Mouse (Mus musculus) limb, embryonic 15.5 days (tissue): ENCODE measurements around the gene Uqcr11. TPM values are rescaled to one million over a fixed set of nuclear protein-coding genes. Genes with fewer than 3 reads are reported as not detected.

ENCODE experiments used
- ATAC-seq: fragments of 200-750 bp; cut with Nextera tagmentation; 2 replicates; pipeline ENCODE4 v1.8.0; 2017; ENCODE audit warnings: low read depth, moderate TSS enrichment; ENCODE audit not compliant: insufficient number of reproducible peaks, low FRiP score, low TSS enrichment
- H3K27ac ChIP-seq: fragments of 300-500 bp; sonication (generic); 2 replicates; pipeline ENCODE4 v1.5.1; 2015; ENCODE audit warnings: moderate library complexity, mild to moderate bottlenecking, inconsistent platforms
- H3K27me3 ChIP-seq: fragments of 300-500 bp; sonication (generic); 2 replicates; pipeline ENCODE4 v1.6.1; 2015; ENCODE audit warnings: inconsistent platforms
- H3K36me3 ChIP-seq: fragments of 300-500 bp; sonication (generic); 2 replicates; pipeline ENCODE4 v1.6.1; 2015; ENCODE audit warnings: inconsistent platforms
- H3K4me1 ChIP-seq: fragments of 300-500 bp; sonication (generic); 2 replicates; pipeline ENCODE4 v1.6.1; 2015; ENCODE audit warnings: inconsistent platforms
- H3K4me2 ChIP-seq: fragments of 300-500 bp; sonication (generic); 2 replicates; pipeline ENCODE4 v1.6.1; 2015; ENCODE audit warnings: mild to moderate bottlenecking, inconsistent platforms
- H3K4me3 ChIP-seq: fragments of 300-500 bp; sonication (generic); 2 replicates; pipeline ENCODE4 v1.5.1; 2015; ENCODE audit warnings: mild to moderate bottlenecking, inconsistent platforms
- H3K9ac ChIP-seq: fragments of 300-500 bp; sonication (generic); 2 replicates; pipeline ENCODE4 v1.6.1; 2015; ENCODE audit warnings: inconsistent platforms
- H3K9me3 ChIP-seq: fragments of 300-500 bp; sonication (generic); 2 replicates; pipeline ENCODE4 v1.6.1; 2016; ENCODE audit warnings: inconsistent platforms
- WGBS: fragments of 180-500 bp; shearing (Covaris S2); methylation state at CpG from one replicate; pipeline ENCODE4 v1.1.7; 2015; 5-methylcytosine and 5-hydroxymethylcytosine counted together
- polyA plus RNA-seq: library from polyadenylated mRNA; unstranded; fragments of >200 nt; fragmentation: Nextera tagmentation; extraction: Ambion mirVana; gene quantifications from 2 replicates; pipeline ENCODE4 v1.2.1, GENCODE M21; 2015

Gene Uqcr11
- polyA plus RNA-seq, 1 experiment from 2014 or later: 562 TPM

GRCm38 (mm10) chr10:80383431-80383830 is 23.2 kb downstream of the Uqcr11 start:
- Histone ChIP-seq H3K4me2 (no peak overlapping the region), H3K36me3 (peaks cover 38% of the 10 kb centered on the region), H3K4me1 (peaks cover 40% of the 10 kb centered on the region), H3K4me3 (no peak overlapping the region), H3K27ac (no peak overlapping the region), H3K9me3 (no peaks in the 10 kb centered on the region), H3K27me3 (no peaks in the 10 kb centered on the region), H3K9ac (no peak overlapping the region)
- 47% methylated on average over 4 of the region's 4 CpGs for WGBS
- no peak for ATAC-seq

GRCm38 (mm10) chr10:80382641-80383365 is 23.8 kb downstream of the Uqcr11 start:
- 72% methylated on average over 7 of the region's 7 CpGs for WGBS
- Histone ChIP-seq H3K4me3 (no peak overlapping the region), H3K4me2 (no peak overlapping the region), H3K36me3 (peaks cover 38% of the 10 kb centered on the region), H3K9ac (no peak overlapping the region), H3K9me3 (no peaks in the 10 kb centered on the region), H3K27me3 (no peaks in the 10 kb centered on the region), H3K27ac (no peak overlapping the region), H3K4me1 (peaks cover 35% of the 10 kb centered on the region)
- ATAC-seq: no peak

- Histone ChIP-seq H3K4me1 (no peaks in the 10 kb centered on the region; the same call in 1 of the 2 replicates), H3K4me2 (no peak overlapping the region), H3K27ac (no peak overlapping the region), H3K36me3 (peaks cover 31% of the 10 kb centered on the region), H3K27me3 (0 out of 2 replicates have a peak, but pooled peaks cover 1% of the 10 kb centered on the region), H3K4me3 (no peak overlapping the region), H3K9ac (no peak overlapping the region), H3K9me3 (no peaks in the 10 kb centered on the region)
- WGBS: 50% methylated on average over 10 of the region's 10 CpGs
- no peak for ATAC-seq
Observed at GRCm38 (mm10) chr10:80377716-80378115, 28.9 kb downstream of the Uqcr11 start.

DNA sequence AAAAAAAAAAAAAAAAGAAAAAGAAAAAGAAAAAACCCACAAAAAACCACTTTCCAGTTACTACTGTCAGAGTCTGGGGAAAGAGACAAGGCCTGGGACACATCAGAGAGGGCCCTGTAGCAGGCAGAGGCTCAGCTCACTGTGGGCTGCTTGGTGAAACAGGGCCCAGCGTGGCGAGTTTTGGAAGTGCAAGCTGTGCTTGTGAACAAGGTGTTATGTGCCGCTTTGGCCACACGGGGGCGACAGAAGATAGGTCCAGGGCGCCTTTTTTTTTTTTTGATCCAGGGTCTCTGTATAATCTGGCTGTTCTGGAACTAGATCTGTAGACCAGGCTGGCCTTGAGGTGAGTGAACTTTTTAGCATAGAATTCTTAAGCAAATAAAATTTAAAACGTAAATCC is 30.5 kb downstream of the Uqcr11 start:
- Histone ChIP-seq H3K27me3 (0 out of 2 replicates have a peak, but pooled peaks cover 3% of the 10 kb centered on the region), H3K27ac (no peak overlapping the region), H3K4me2 (no peak overlapping the region), H3K9me3 (no peaks in the 10 kb centered on the region), H3K9ac (no peak overlapping the region), H3K4me3 (no peak overlapping the region), H3K4me1 (peaks cover 11% of the 10 kb centered on the region), H3K36me3 (peaks cover 16% of the 10 kb centered on the region)
- no peak for ATAC-seq
- WGBS: 2% methylated on average over 7 of the region's 7 CpGs

DNA sequence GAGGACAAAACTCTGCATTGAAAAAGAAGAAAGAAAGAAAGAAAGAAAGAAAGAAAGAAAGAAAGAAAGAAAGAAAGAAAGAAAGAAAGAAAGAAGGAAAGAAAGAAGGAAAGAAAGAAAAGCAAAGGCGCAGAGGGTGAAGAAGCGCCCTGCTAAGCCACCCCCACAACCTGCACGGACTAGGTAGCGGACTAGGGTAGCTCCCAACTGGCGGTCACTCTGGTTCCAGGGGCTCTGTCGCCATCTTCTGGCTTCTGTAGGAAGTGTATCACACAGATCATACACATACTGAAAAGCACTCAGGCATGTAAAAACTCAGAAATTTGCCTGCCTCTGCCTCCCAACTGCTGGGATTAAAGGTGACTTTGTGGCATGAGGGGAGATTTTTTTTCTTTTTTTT is 32.6 kb downstream of the Uqcr11 start:
- peaks cover 11% of the 10 kb centered on the region for H3K4me1 ChIP-seq
- H3K4me2 ChIP-seq: no peak overlapping the region
- H3K9ac ChIP-seq: no peak overlapping the region
- H3K36me3 ChIP-seq: no peaks in the 10 kb centered on the region
- H3K4me3 ChIP-seq: no peak overlapping the region
- ATAC-seq: no peak
- 0 out of 2 replicates have a peak, but pooled peaks cover 3% of the 10 kb centered on the region for H3K27me3 ChIP-seq
- 27% methylated on average over 6 of the region's 6 CpGs for WGBS
- no peaks in the 10 kb centered on the region for H3K9me3 ChIP-seq
- H3K27ac ChIP-seq: no peak overlapping the region

DNA sequence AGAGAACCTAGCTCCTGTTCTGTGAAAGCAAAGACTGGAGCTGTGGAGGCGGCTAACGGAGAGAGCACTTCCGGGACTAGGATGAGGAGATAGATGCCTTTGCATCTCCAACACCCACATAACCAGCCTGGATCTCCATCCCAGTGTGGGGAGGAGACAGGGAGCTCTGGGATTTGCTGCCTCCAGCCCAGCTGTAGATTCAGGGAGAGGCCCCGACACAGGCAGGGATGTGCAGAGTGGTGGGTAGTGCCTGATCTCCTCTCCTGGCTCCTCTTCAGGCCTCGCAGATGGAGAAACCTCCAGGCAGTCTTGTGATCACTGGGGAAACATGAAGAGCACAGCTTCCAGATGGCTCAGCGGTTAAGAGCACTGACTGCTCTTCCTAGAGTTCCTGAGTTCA is 33.9 kb downstream of the Uqcr11 start:
- Histone ChIP-seq H3K4me1 (peaks cover 11% of the 10 kb centered on the region), H3K4me3 (no peak overlapping the region), H3K4me2 (no peak overlapping the region), H3K9ac (no peak overlapping the region), H3K27me3 (0 out of 2 replicates have a peak, but pooled peaks cover 3% of the 10 kb centered on the region), H3K36me3 (no peaks in the 10 kb centered on the region), H3K9me3 (no peaks in the 10 kb centered on the region), H3K27ac (no peak overlapping the region)
- WGBS: 78% methylated on average over 6 of the region's 6 CpGs
- no peak for ATAC-seq

DNA sequence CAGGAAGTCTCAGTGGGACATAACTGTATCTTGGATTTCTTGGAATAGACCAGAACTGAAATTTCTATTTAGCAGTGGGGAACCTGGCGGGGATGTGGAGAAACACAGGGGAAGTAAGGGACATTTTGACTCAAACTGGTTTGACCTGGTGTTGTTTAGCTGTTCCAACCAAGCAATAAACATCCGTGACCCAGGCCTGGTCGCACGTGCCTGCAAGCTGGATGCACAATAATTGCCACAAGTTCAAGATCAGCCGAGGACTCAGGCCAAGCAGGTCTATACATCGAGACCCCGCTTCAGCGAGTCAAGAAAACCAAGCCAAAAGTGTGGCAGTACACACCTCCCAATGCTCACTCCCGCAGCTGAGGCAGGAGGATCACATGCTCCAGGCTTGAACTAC is 34.6 kb downstream of the Uqcr11 start:
- H3K4me2 ChIP-seq: peak overlapping the region; percentile 38

DNA sequence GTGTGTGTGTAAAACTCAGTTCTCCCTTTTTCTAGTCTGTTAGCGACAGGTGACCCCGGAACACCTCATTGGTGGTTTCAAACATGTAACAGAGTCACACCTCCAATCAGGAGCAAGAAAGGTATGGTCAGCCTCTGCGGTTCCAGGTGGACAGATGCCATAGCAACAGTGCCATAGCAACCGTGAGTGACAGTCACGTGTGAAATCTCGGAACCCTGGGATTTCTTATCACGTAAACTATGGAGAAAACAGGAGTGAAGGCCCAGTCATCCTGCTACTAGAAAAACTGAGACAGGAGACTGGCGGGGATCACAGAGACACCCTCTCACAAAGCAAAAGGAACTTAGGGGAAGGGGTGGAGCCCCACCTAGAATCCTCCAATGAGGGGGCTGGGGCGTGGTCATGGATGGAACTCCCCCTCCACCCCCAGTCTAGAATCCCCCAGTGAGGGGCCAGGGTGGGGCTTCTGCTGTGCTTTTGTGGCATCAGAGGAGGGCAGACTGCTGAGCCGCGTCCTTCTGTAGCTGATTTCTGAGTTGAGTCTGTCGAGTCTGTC is 35.1 kb downstream of the Uqcr11 start:
- H3K27ac ChIP-seq: peak overlapping the region; percentile 8; the same call in 1 of the 2 replicates
- no peak overlapping the region for H3K9ac ChIP-seq
- H3K27me3 ChIP-seq: 0 out of 2 replicates have a peak, but pooled peaks cover 3% of the 10 kb centered on the region

More for the DNA sequence above, 34.6 kb downstream of the Uqcr11 start:
- Histone ChIP-seq H3K4me3 (peak overlapping the region; percentile 31; the same call in 1 of the 2 replicates), H3K9ac (no peak overlapping the region), H3K27ac (0 out of 2 replicates have a peak overlapping the region, but pooled peaks have one; percentile 22), H3K36me3 (no peaks in the 10 kb centered on the region), H3K27me3 (0 out of 2 replicates have a peak, but pooled peaks cover 3% of the 10 kb centered on the region), H3K9me3 (no peaks in the 10 kb centered on the region), H3K4me1 (peaks cover 11% of the 10 kb centered on the region)
- ATAC-seq: no peak
- WGBS: 40% methylated on average over 9 of the region's 9 CpGs

DNA sequence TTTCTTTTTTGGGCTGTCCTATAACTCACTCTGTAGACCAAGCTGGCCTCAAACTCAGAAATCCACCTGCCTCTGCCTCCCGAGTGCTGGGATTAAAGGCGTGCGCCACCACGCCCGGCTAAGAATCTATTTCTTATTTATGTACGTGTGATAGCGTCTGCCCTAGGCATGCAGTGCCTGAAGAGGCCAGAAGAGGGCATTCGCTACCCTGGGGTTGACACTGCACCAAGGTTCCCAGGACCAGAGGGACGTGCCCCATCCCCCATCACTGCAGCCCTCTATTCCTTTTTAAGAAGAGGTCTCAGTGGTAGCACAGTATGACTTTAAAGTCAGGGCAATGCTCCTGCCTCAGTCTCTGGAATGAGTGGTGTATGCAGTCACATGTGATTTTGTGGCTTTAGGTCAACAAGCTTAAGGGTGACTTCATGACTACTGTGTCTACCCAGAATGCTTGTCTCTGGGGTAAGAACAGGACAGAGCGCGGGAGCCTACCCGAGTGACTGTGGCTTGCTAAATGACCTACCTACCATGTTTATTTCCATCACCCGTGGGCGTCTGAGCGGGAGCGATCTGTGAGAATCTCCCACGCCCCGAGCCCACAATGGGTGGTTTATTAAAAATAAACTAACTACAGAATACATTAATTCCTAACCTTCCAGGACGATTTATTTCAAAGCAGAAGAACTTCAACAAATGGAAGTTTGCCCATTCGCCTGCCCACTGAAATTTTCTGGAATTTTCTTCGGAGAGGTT is 36.5 kb downstream of the Uqcr11 start:
- Histone ChIP-seq H3K27me3 (0 out of 2 replicates have a peak, but pooled peaks cover 6% of the 10 kb centered on the region), H3K4me1 (peaks cover 11% of the 10 kb centered on the region), H3K4me2 (no peak overlapping the region), H3K9me3 (no peaks in the 10 kb centered on the region), H3K9ac (no peak overlapping the region), H3K36me3 (no peaks in the 10 kb centered on the region), H3K27ac (no peak overlapping the region), H3K4me3 (no peak overlapping the region)
- ATAC-seq: no peak
- 79% methylated on average over 21 of the region's 21 CpGs for WGBS

More for the DNA sequence above, 35.1 kb downstream of the Uqcr11 start:
- 2% methylated on average over 12 of the region's 12 CpGs for WGBS
- Histone ChIP-seq H3K9me3 (no peaks in the 10 kb centered on the region), H3K4me3 (peak overlapping the region; percentile 31), H3K36me3 (no peaks in the 10 kb centered on the region), H3K4me1 (peaks cover 11% of the 10 kb centered on the region), H3K4me2 (peak overlapping the region; percentile 38)
- peak; percentile 54 for ATAC-seq

GRCm38 (mm10) chr10:80368392-80368791 is 38.2 kb downstream of the Uqcr11 start:
- Histone ChIP-seq H3K4me3 (no peak overlapping the region), H3K9me3 (no peaks in the 10 kb centered on the region), H3K27ac (no peak overlapping the region), H3K4me1 (peaks cover 11% of the 10 kb centered on the region), H3K27me3 (peaks cover 22% of the 10 kb centered on the region), H3K9ac (no peak overlapping the region), H3K4me2 (no peak overlapping the region), H3K36me3 (no peaks in the 10 kb centered on the region)
- WGBS: 86% methylated on average over 6 of the region's 6 CpGs
- no peak for ATAC-seq

- Histone ChIP-seq H3K9me3 (no peaks in the 10 kb centered on the region), H3K4me2 (no peak overlapping the region), H3K36me3 (no peaks in the 10 kb centered on the region), H3K4me3 (no peak overlapping the region), H3K4me1 (peaks cover 11% of the 10 kb centered on the region), H3K9ac (no peak overlapping the region), H3K27ac (no peak overlapping the region), H3K27me3 (peaks cover 22% of the 10 kb centered on the region)
- WGBS: 57% methylated on average over 5 of the region's 5 CpGs
- no peak for ATAC-seq
Observed at GRCm38 (mm10) chr10:80367954-80368353, 38.7 kb downstream of the Uqcr11 start.

DNA sequence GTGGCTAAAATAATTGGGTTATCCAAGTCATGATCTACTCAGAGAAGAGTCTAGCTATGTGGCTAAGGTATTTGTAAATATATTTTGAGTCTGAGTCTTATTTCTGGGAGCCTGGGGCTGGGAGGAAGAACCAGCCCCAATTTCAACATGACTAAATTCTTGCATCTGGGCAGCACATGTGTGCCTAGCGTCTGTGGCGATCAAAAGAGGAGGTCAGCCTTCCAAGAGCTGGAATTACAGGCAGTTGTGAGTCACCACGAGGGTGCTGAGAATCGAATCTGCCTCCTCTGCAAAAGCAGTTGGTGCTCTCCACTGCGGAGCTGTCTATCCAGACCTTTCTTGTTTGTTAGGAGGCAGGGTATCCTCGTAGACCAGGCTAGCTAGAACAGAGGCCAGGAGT is 40.9 kb downstream of the Uqcr11 start:
- Histone ChIP-seq H3K4me1 (no peaks in the 10 kb centered on the region), H3K27me3 (peaks cover 22% of the 10 kb centered on the region), H3K36me3 (no peaks in the 10 kb centered on the region), H3K9me3 (no peaks in the 10 kb centered on the region), H3K4me2 (no peak overlapping the region), H3K9ac (no peak overlapping the region), H3K4me3 (no peak overlapping the region), H3K27ac (no peak overlapping the region)
- no peak for ATAC-seq
- 43% methylated on average over 6 of the region's 6 CpGs for WGBS
